Mouse (Mus musculus) ES-Bruce4 (cell line): Measurements from ENCODE around the gene Gramd4. TPM values are rescaled to one million over a fixed set of nuclear protein-coding genes. Genes with fewer than 3 reads are reported as not detected.
A peak's percentile ranks its signal among the peaks of the same experiment; 100 is the strongest.

Source experiments
- H3K27ac ChIP-seq: 2 replicates; pipeline ENCODE4 v1.5.1; 2012; ENCODE audit warnings: low read length, inconsistent platforms; ENCODE audit not compliant: insufficient read depth
- H3K27me3 ChIP-seq: 2 replicates; pipeline ENCODE4 v1.6.1; 2012; ENCODE audit warnings: mild to moderate bottlenecking, low read length, inconsistent platforms; ENCODE audit not compliant: control insufficient read depth, poor library complexity, insufficient read depth, severe bottlenecking
- H3K36me3 ChIP-seq: 2 replicates; pipeline ENCODE4 v1.6.1; 2012; ENCODE audit warnings: inconsistent platforms, mild to moderate bottlenecking, low read length, moderate library complexity; ENCODE audit not compliant: control insufficient read depth, poor library complexity, insufficient read depth, severe bottlenecking
- H3K4me1 ChIP-seq: one replicate; pipeline ENCODE4 v1.8.1; 2011; ENCODE audit warnings: low read length; ENCODE audit not compliant: control insufficient read depth, insufficient read depth
- H3K4me3 ChIP-seq: 2 replicates; pipeline ENCODE4 v1.5.1; 2011; ENCODE audit warnings: low read depth, mild to moderate bottlenecking, low read length
- H3K9ac ChIP-seq: 2 replicates; pipeline ENCODE4 v1.6.1; 2012; ENCODE audit warnings: low read depth, mild to moderate bottlenecking, inconsistent platforms; ENCODE audit not compliant: poor library complexity, severe bottlenecking
- H3K9me3 ChIP-seq: replicated peaks from 2 replicates; pipeline ENCODE4 v1.6.1; 2012; ENCODE audit warnings: mild to moderate bottlenecking, low read length, inconsistent platforms; ENCODE audit not compliant: control insufficient read depth, poor library complexity, insufficient read depth, severe bottlenecking
- CTCF ChIP-seq: IDR thresholded peaks from one replicate; pipeline ENCODE4 v1.8.1; 2011; ENCODE audit warnings: low read depth, low read length
- EP300 ChIP-seq: IDR thresholded peaks from 2 replicates; pipeline ENCODE4 v1.6.1; 2011; ENCODE audit warnings: low read depth, low read length; ENCODE audit not compliant: insufficient read depth
- POLR2A ChIP-seq: IDR thresholded peaks from one replicate; pipeline ENCODE4 v1.8.1; 2011; ENCODE audit warnings: low read length; ENCODE audit not compliant: insufficient read depth
- polyA plus RNA-seq: library from polyadenylated mRNA; stranded (reverse); fragments of >200 nt; gene quantifications from 2 replicates; pipeline ENCODE4 v1.2.4, GENCODE M21; 2011; ENCODE audit warnings: low read depth; ENCODE audit not compliant: missing spikeins, insufficient read depth, insufficient read length

The Gramd4 gene
- polyA plus RNA-seq, 1 experiment: 22.6 TPM

- Histone ChIP-seq H3K27ac (no peak overlapping the region), H3K9ac (peak overlapping the region; percentile 92), H3K4me3 (no peak overlapping the region), H3K4me1 (peaks cover 3% of the 10 kb centered on the region), H3K27me3 (no peaks in the 10 kb centered on the region), H3K9me3 (no peaks in the 10 kb centered on the region), H3K36me3 (no peaks in the 10 kb centered on the region)
- TF ChIP-seq CTCF: no peak
- TF ChIP-seq EP300: no peak
These were observed 2.4 kb downstream of the Gramd4 start for GRCm38 (mm10) chr15:86059835-86060380.

GRCm38 (mm10) chr15:86060581-86060980 is 3.1 kb downstream of the Gramd4 start:
- Histone ChIP-seq H3K4me3 (no peak overlapping the region), H3K36me3 (no peaks in the 10 kb centered on the region), H3K9ac (no peak overlapping the region), H3K4me1 (peaks cover 3% of the 10 kb centered on the region), H3K27me3 (no peaks in the 10 kb centered on the region), H3K27ac (no peak overlapping the region), H3K9me3 (no peaks in the 10 kb centered on the region)
- TF ChIP-seq POLR2A (no peak), CTCF (no peak), EP300 (no peak)

GRCm38 (mm10) chr15:86061221-86061620 is 3.7 kb downstream of the Gramd4 start:
- no peak overlapping the region for H3K4me3 ChIP-seq
- H3K4me1 ChIP-seq: peaks cover 3% of the 10 kb centered on the region
- no peaks in the 10 kb centered on the region for H3K36me3 ChIP-seq
- no peak overlapping the region for H3K9ac ChIP-seq
- no peak for TF ChIP-seq POLR2A
- no peak for TF ChIP-seq EP300
- TF ChIP-seq CTCF: no peak
- no peak overlapping the region for H3K27ac ChIP-seq
- H3K27me3 ChIP-seq: no peaks in the 10 kb centered on the region
- no peaks in the 10 kb centered on the region for H3K9me3 ChIP-seq

- H3K27ac ChIP-seq: no peak overlapping the region
- H3K4me3 ChIP-seq: no peak overlapping the region
- H3K9ac ChIP-seq: no peak overlapping the region
- H3K4me1 ChIP-seq: peaks cover 3% of the 10 kb centered on the region
- H3K27me3 ChIP-seq: no peaks in the 10 kb centered on the region
- H3K9me3 ChIP-seq: no peaks in the 10 kb centered on the region
- TF ChIP-seq POLR2A (no peak), EP300 (no peak), CTCF (no peak)
- H3K36me3 ChIP-seq: no peaks in the 10 kb centered on the region
These were observed 4.5 kb downstream of the Gramd4 start for GRCm38 (mm10) chr15:86061848-86062481.

DNA sequence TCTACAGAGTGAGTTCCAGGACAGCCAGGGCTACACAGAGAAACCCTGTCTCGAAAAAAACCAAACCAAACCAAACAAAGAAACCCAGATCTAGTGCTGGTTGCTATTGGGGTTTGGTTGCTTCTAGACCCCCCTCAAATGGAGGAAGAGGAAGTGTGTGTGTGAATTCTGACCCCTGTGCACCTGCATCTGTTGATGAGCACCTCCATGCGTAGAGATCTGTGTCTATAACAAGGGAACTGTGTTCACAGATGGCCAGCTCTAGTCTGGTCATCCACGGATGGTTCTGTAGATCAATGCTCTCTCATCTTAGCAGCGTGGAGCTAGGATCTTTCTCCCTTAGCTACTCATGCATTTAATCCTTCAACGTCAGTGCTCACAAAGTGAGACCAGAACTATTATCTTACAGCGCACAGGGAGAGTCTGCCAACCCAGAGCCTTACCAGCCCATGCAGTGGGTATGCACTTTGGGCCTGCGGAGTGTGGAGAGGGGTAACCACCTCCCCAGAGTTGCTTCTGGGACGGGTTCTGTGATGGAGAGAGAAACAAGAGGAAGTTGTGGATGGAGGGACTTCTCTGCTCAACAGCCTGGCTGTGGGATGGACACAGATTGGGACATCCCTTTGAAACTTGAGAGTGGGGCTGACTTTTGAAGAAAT is 6.8 kb downstream of the Gramd4 start:
- H3K27me3 ChIP-seq: no peaks in the 10 kb centered on the region
- no peak overlapping the region for H3K27ac ChIP-seq
- H3K9ac ChIP-seq: no peak overlapping the region
- no peak overlapping the region for H3K4me3 ChIP-seq
- H3K36me3 ChIP-seq: no peaks in the 10 kb centered on the region
- H3K9me3 ChIP-seq: no peaks in the 10 kb centered on the region
- no peak for TF ChIP-seq EP300
- no peak for TF ChIP-seq CTCF
- no peak for TF ChIP-seq POLR2A
- peaks cover 1% of the 10 kb centered on the region for H3K4me1 ChIP-seq

DNA sequence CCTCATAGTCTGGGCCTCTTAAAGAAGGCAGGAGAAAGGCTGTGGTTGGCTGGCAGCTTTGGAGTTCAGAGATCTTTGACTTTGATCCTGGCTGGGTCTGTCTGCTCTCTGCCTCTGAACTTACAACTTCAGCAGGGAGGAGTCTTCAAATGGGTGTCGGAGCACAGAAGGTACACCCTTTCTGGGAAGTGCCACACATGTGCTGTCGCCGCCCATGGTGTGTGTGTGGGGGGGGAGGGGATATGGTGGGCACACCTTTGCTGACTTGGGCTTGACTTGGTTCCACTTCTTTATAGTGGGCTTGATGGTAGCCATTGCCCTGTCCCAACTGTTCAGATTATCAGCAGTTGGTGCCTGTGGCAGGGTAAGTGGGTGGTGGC is 7.3 kb downstream of the Gramd4 start:
- no peak overlapping the region for H3K4me3 ChIP-seq
- TF ChIP-seq CTCF (no peak), EP300 (no peak)
- H3K27me3 ChIP-seq: no peaks in the 10 kb centered on the region
- no peak overlapping the region for H3K27ac ChIP-seq
- no peaks in the 10 kb centered on the region for H3K9me3 ChIP-seq
- H3K4me1 ChIP-seq: peaks cover 1% of the 10 kb centered on the region
- no peaks in the 10 kb centered on the region for H3K36me3 ChIP-seq
- H3K9ac ChIP-seq: no peak overlapping the region
